Mouse (Mus musculus) hindbrain, embryonic 14.5 days (tissue): ENCODE results near the gene Cops2. TPM values are rescaled to one million over a fixed set of nuclear protein-coding genes. Genes with fewer than 3 reads are reported as not detected.

Experiments
- ATAC-seq: fragments of 200-750 bp; cut with Nextera tagmentation; 2 replicates; pipeline ENCODE4 v1.8.0; 2017; ENCODE audit warnings: moderate number of reproducible peaks, mild to moderate bottlenecking, moderate TSS enrichment, moderate library complexity; ENCODE audit not compliant: low FRiP score
- DNase-seq: peaks from one replicate; pipeline ENCODE4 v3.0.0-alpha.2; 2015; ENCODE audit warnings: low spot score
- H3K27ac ChIP-seq: fragments of 300-500 bp; sonication (generic); 2 replicates; pipeline ENCODE4 v1.5.1; 2014; ENCODE audit warnings: mild to moderate bottlenecking, moderate library complexity
- H3K27me3 ChIP-seq: fragments of 300-500 bp; sonication (generic); 2 replicates; pipeline ENCODE4 v1.6.1; 2014; ENCODE audit warnings: mild to moderate bottlenecking, low read length, mixed read lengths; ENCODE audit not compliant: control insufficient read depth, insufficient read depth
- H3K36me3 ChIP-seq: fragments of 300-500 bp; sonication (generic); replicated peaks from 2 replicates; pipeline ENCODE4 v1.6.1; 2014; ENCODE audit not compliant: control insufficient read depth, insufficient read depth
- H3K4me1 ChIP-seq: fragments of 300-500 bp; sonication (generic); replicated peaks from 2 replicates; pipeline ENCODE4 v1.6.1; 2014; ENCODE audit warnings: antibody characterized with exemption, low read length, mixed read lengths; ENCODE audit not compliant: control insufficient read depth, insufficient read depth
- H3K4me2 ChIP-seq: fragments of 300-500 bp; sonication (generic); replicated peaks from 2 replicates; pipeline ENCODE4 v1.6.1; 2014; ENCODE audit warnings: mild to moderate bottlenecking, moderate library complexity
- H3K4me3 ChIP-seq: fragments of 300-500 bp; sonication (generic); replicated peaks from 2 replicates; pipeline ENCODE4 v1.5.1; 2014; ENCODE audit warnings: mild to moderate bottlenecking, low read length
- H3K9ac ChIP-seq: fragments of 300-500 bp; sonication (generic); 2 replicates; pipeline ENCODE4 v1.6.1; 2014
- H3K9me3 ChIP-seq: fragments of 300-500 bp; sonication (generic); 2 replicates; pipeline ENCODE4 v1.6.1; 2016; ENCODE audit warnings: low read length; ENCODE audit not compliant: control insufficient read depth
- WGBS: fragments of 180-500 bp; shearing (Covaris S2); extraction: QIAGEN DNeasy Blood & Tissue Kit; methylation state at CpG from one replicate; pipeline ENCODE4 v1.1.7; 2014; 5-methylcytosine and 5-hydroxymethylcytosine counted together
- polyA plus RNA-seq: library from polyadenylated mRNA; unstranded; fragments of >200 nt; fragmentation: Nextera tagmentation; extraction: Ambion mirVana; gene quantifications from 2 replicates; pipeline ENCODE4 v1.2.1, GENCODE M21; 2014

The Cops2 gene
- polyA plus RNA-seq, 1 experiment from 2014 or later: 69.2 TPM

DNA sequence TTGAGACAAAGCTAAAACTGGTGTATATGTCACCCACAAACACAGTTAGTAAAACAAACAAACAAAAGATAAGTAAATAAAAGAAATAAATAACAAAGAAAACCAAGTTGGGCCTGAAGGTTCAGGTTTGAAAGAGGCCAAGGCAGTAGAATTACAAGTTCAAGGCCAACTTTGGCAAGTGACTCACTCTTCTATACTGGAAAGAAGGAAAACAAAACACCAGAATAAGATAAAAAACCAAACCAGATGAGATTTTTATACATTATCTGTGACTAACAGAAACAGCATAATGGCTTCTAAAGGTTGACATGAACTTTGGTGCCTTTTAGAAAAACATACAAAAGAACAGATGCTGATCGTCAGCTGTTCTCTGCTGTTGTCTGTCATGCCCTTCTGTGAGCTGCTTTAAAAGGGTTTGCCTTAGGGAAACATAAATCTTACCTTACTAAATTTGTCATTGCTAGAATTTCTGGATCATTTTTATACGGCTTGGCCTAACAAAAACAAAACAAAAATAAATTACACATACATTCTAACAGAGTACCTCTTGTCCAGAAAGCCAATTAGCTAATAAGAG lies 20.1 kb downstream of the Cops2 start:
- Histone ChIP-seq H3K9me3 (no peaks in the 10 kb centered on the region), H3K4me2 (no peak overlapping the region), H3K27ac (no peak overlapping the region), H3K9ac (no peak overlapping the region), H3K4me1 (no peaks in the 10 kb centered on the region), H3K27me3 (no peaks in the 10 kb centered on the region), H3K4me3 (no peak overlapping the region), H3K36me3 (peaks cover 84% of the 10 kb centered on the region)
- no peak for ATAC-seq
- DNase-seq: no peak
- 59% methylated on average over 2 of the region's 2 CpGs for WGBS

GRCm38 (mm10) chr2:125838091-125838490 lies 20.8 kb downstream of the Cops2 start:
- Histone ChIP-seq H3K9me3 (no peaks in the 10 kb centered on the region), H3K4me1 (no peaks in the 10 kb centered on the region), H3K36me3 (peaks cover 84% of the 10 kb centered on the region), H3K4me2 (no peak overlapping the region), H3K9ac (no peak overlapping the region), H3K4me3 (no peak overlapping the region), H3K27ac (no peak overlapping the region), H3K27me3 (no peaks in the 10 kb centered on the region)
- WGBS: 96% methylated on average over 7 of the region's 7 CpGs
- ATAC-seq (no peak), DNase-seq (no peak)

- Histone ChIP-seq H3K36me3 (peaks cover 64% of the 10 kb centered on the region), H3K27me3 (no peaks in the 10 kb centered on the region), H3K27ac (no peak overlapping the region), H3K4me1 (no peaks in the 10 kb centered on the region), H3K4me2 (no peak overlapping the region), H3K9ac (no peak overlapping the region), H3K4me3 (no peak overlapping the region), H3K9me3 (no peaks in the 10 kb centered on the region)
- ATAC-seq (no peak), DNase-seq (no peak)
- 92% methylated on average over 2 of the region's 2 CpGs for WGBS
Measured at GRCm38 (mm10) chr2:125829924-125830323, 29.0 kb downstream of the Cops2 start.

DNA sequence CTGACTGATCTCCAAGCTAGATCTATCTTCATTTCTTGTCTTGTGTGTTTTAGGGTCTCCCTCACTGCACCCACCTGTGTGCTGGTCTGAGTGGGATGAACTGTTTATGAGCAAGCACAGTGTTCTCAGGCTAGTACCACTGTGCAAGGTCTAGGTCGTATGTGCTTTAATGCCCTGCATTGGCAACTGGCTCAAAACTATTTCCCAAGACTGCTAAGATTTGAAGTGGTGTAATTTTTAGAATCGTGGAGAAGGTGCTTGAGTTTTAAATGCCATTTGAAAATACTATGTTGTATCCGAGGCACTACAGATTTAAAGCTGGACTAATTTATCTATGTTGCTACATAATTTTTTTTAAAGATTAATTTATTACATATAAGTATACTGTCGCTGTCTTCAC lies 31.0 kb downstream of the Cops2 start:
- Histone ChIP-seq H3K27ac (no peak overlapping the region), H3K4me2 (no peak overlapping the region), H3K9ac (no peak overlapping the region), H3K4me3 (no peak overlapping the region), H3K9me3 (no peaks in the 10 kb centered on the region), H3K36me3 (peaks cover 43% of the 10 kb centered on the region), H3K27me3 (no peaks in the 10 kb centered on the region), H3K4me1 (no peaks in the 10 kb centered on the region)
- ATAC-seq: no peak
- DNase-seq: no peak
- 94% methylated on average over 4 of the region's 4 CpGs for WGBS

DNA sequence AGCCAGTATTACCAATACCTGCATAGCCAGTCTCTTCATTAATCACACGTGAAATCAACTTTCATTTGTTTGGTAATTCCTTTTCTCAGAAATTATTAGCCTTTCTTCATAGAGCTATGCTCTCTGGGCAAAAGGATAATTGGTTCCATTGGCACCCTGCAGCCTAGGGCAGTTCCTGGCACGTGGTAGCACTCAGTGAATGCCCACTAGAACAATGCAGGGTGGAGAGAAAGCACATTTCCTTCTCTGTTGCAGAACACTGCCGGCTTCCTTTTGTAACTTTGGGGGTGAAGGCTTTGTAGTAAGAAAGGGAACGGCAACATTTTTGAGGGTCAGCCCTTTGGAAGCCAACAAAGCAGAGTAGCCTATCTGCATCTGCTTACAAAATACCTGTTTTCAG lies 32.7 kb downstream of the Cops2 start:
- ATAC-seq: no peak
- peaks cover 28% of the 10 kb centered on the region for H3K36me3 ChIP-seq
- H3K9me3 ChIP-seq: no peaks in the 10 kb centered on the region
- no peak overlapping the region for H3K4me2 ChIP-seq
- H3K27ac ChIP-seq: no peak overlapping the region
- no peak overlapping the region for H3K4me3 ChIP-seq
- no peak overlapping the region for H3K9ac ChIP-seq
- H3K27me3 ChIP-seq: no peaks in the 10 kb centered on the region
- no peak for DNase-seq
- 35% methylated on average over 4 of the region's 4 CpGs for WGBS
- H3K4me1 ChIP-seq: no peaks in the 10 kb centered on the region

- no peaks in the 10 kb centered on the region for H3K27me3 ChIP-seq
- H3K9ac ChIP-seq: no peak overlapping the region
- H3K9me3 ChIP-seq: no peaks in the 10 kb centered on the region
- DNase-seq (no peak), ATAC-seq (no peak)
- no peak overlapping the region for H3K27ac ChIP-seq
- H3K36me3 ChIP-seq: no peaks in the 10 kb centered on the region
- no peak overlapping the region for H3K4me3 ChIP-seq
- WGBS: 87% methylated on average over 4 of the region's 4 CpGs
- H3K4me1 ChIP-seq: no peaks in the 10 kb centered on the region
- no peak overlapping the region for H3K4me2 ChIP-seq
Measured at GRCm38 (mm10) chr2:125820397-125820796, 38.5 kb downstream of the Cops2 start.

DNA sequence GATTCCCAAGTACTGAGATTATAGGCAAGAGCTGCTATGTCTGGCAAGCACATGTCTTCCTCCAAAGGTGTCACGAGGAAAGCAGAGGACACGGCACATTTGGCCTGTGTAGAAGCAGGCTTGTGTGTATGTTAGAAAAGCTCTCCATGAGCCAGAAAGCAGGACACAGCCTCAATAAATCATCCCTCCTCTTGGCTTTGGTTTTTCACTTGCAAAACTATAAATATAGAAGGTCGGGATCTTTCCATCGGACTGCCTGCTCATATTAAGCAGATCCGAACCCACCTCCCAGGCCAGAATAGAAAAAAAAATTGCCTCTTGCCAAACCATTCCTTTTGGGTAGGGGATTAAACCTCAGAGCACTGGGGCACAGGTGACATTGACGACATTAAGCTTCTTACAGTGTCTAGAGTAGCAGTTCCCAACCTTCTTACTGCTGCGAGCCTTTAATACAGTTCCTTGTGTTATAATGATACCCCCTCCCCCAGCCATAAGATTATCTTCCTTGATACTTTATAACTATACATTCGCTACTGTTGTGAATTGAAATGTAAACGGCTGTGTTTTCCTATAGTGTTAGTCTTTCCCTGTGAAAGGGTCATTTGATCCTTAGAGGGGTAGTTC lies 44.9 kb downstream of the Cops2 start:
- Histone ChIP-seq H3K27ac (no peak overlapping the region), H3K27me3 (no peaks in the 10 kb centered on the region), H3K9ac (no peak overlapping the region), H3K9me3 (no peaks in the 10 kb centered on the region), H3K4me3 (no peak overlapping the region), H3K4me1 (no peaks in the 10 kb centered on the region), H3K36me3 (no peaks in the 10 kb centered on the region), H3K4me2 (no peak overlapping the region)
- ATAC-seq (no peak), DNase-seq (no peak)
- 84% methylated on average over 9 of the region's 9 CpGs for WGBS

DNA sequence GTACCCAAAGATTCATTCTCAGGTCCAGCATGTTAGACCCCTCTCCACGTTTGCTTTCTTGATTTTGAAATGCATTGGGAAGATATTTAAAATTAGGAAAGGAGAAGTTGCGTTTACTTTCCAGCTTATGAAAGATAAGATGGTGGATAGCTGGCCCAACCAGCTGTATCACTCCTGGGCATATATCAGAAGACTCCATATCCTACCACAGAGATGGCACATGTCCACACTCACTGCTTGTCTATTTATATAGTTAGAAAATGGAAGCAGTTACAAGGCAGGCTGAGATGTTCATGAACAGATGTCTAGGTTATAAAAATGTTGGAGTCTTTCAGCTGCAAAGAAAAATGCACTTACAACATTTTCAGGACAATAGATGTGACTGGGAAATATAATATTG lies 47.6 kb downstream of the Cops2 start:
- Histone ChIP-seq H3K36me3 (no peaks in the 10 kb centered on the region), H3K4me3 (no peak overlapping the region), H3K9me3 (no peaks in the 10 kb centered on the region), H3K27me3 (no peaks in the 10 kb centered on the region), H3K9ac (no peak overlapping the region), H3K4me2 (no peak overlapping the region), H3K4me1 (no peaks in the 10 kb centered on the region), H3K27ac (no peak overlapping the region)
- 91% methylated on average over 2 of the region's 2 CpGs for WGBS
- DNase-seq: no peak
- ATAC-seq: no peak

DNA sequence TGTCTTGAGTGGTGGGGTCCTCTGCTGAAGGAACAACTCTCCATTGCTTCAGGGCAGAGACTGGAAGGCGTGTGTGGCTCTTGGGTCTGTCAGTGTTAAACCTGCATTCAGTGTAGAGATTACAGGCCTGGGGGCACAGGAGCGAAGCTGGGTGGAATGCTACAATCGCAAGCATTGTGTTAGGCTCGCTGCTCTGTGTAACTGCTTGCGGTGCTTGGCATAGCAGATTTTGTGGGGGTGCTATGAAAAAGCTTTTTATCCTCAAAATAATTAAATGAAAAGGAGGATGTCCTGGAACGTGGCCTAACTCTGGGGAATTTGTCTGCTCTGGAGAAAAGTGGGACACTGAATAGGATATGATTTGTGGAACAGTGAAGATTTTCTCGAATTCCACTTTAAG lies 49.4 kb downstream of the Cops2 start:
- ATAC-seq: no peak

GRCm38 (mm10) chr2:125805826-125806225 lies 53.1 kb downstream of the Cops2 start:
- no peaks in the 10 kb centered on the region for H3K27me3 ChIP-seq
- H3K36me3 ChIP-seq: no peaks in the 10 kb centered on the region
- 42% methylated on average over 1 of the region's 1 CpGs for WGBS
- no peaks in the 10 kb centered on the region for H3K4me1 ChIP-seq
- H3K9me3 ChIP-seq: no peaks in the 10 kb centered on the region
- DNase-seq (no peak), ATAC-seq (no peak)
- no peak overlapping the region for H3K9ac ChIP-seq
- no peak overlapping the region for H3K4me2 ChIP-seq
- H3K27ac ChIP-seq: no peak overlapping the region
- H3K4me3 ChIP-seq: no peak overlapping the region

More for the DNA sequence above, 49.4 kb downstream of the Cops2 start:
- Histone ChIP-seq H3K4me1 (no peaks in the 10 kb centered on the region), H3K27me3 (no peaks in the 10 kb centered on the region), H3K4me2 (no peak overlapping the region), H3K27ac (no peak overlapping the region), H3K36me3 (no peaks in the 10 kb centered on the region), H3K9ac (no peak overlapping the region), H3K4me3 (no peak overlapping the region), H3K9me3 (no peaks in the 10 kb centered on the region)
- DNase-seq: no peak
- WGBS: 73% methylated on average over 7 of the region's 7 CpGs
